Mouse (Mus musculus): Measurements from ENCODE around the gene St3gal2. TPM values are rescaled to one million over a fixed set of nuclear protein-coding genes. Genes with fewer than 3 reads are reported as not detected.
"Not testable (repeated sequence)": the region's sequence is repeated elsewhere in the genome, so short reads cannot be mapped to it uniquely, and the experiment has no call there.

Gene St3gal2
- total and polyA plus RNA-seq, 2 experiments from 2014 or later = 20.2 to 39.6 TPM

DNA sequence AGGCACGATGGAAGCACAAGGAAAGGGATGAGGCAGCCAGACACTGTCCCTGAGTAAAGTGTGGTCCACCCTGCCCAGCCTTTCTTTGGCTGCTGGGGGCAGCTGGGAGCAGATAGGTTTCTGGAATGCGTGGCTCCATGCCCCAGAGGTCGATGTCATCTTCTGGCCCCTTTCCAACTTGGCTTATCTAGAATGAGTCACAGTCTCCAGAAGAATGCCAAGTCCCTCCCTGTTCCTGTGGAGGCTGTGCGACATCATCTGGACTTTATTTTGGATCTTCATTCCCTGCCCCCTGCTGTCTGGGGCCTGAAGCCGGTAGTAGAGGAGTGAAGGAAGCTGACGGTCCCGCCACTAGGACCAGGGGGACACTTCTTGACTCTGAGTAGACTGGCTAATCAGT, 45.9 kb downstream of the St3gal2 start:
- Histone ChIP-seq H3K27ac (no peak overlapping the region), H3K4me3 (ENCODE audit: low read length) (no peak overlapping the region), H3K4me2 (ENCODE audit: low read depth, low read length) (no peak overlapping the region), H3K9me3 (ENCODE audit: low read length) (no peaks in the 10 kb centered on the region), H3K9ac (replicated peaks; ENCODE audit: low read length) (no peak overlapping the region), H3K27me3 (ENCODE audit: insufficient read depth, low read length) (no peaks in the 10 kb centered on the region), H3K36me3 (ENCODE audit: insufficient read depth, low read length) (peaks cover 5% of the 10 kb centered on the region; the same call in 1 of the 2 replicates), H3K4me1 (ENCODE audit: insufficient read depth, low read length) (no peaks in the 10 kb centered on the region)
- ATAC-seq (no peak), DNase-seq (ENCODE audit: low spot score) (peak; percentile 67)
- TF ChIP-seq CTCF (IDR thresholded peaks at IDR 0.05; ENCODE audit: low read depth) = no peak
- 45% methylated on average over 7 of the region's 7 CpGs for WGBS

DNA sequence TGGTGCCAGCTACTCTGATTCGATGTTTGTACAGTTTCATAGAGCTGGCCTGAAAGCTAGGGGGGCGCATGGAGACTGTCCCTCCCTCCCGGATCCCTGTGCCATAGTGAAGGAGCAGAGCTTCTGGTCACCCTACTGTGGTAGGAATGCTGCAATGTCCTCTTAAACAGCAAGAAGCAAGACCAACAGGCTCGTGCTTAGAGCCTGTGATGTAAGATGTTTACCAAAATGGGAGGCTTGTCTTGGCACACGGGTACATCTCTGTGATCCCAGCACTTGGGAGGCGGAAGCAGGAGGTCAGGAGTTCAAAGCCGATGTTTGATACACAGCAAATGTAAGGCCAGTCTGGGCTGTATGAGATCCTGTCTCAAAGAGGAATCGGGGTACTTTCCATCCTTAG, 46.9 kb downstream of the St3gal2 start:
- WGBS = 85% methylated on average over 8 of the region's 8 CpGs
- no peak overlapping the region for H3K27ac ChIP-seq
- TF ChIP-seq CTCF (IDR thresholded peaks at IDR 0.05; ENCODE audit: low read depth) = no peak
- H3K27me3 ChIP-seq (ENCODE audit: insufficient read depth, low read length) = no peaks in the 10 kb centered on the region
- no peak overlapping the region for H3K4me3 ChIP-seq (ENCODE audit: low read length)
- DNase-seq (ENCODE audit: low spot score) (no peak), ATAC-seq (no peak)
- H3K9me3 ChIP-seq (ENCODE audit: low read length) = no peaks in the 10 kb centered on the region
- peaks cover 5% of the 10 kb centered on the region; the same call in 1 of the 2 replicates for H3K36me3 ChIP-seq (ENCODE audit: insufficient read depth, low read length)
- no peaks in the 10 kb centered on the region for H3K4me1 ChIP-seq (ENCODE audit: insufficient read depth, low read length)
- H3K9ac ChIP-seq (replicated peaks; ENCODE audit: low read length) = no peak overlapping the region
- H3K4me2 ChIP-seq (ENCODE audit: low read depth, low read length) = no peak overlapping the region

DNA sequence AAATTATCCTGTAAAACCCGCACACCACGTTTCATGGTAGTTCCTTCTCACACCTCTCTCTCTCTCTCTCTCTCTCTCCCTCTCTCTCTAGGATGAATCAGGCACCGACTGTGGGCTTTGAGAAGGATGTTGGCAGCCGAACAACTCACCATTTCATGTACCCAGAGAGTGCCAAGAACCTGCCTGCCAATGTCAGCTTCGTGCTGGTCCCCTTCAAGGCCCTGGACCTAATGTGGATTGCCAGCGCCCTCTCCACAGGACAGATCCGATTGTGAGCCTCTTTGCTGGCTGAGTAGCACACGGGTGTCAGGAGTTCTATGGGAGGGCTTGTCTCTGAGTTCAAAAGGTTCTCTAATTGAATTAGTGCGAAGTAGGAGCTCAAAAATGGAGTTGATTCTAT, 47.6 kb downstream of the St3gal2 start:
- no peak for TF ChIP-seq CTCF (IDR thresholded peaks at IDR 0.05; ENCODE audit: low read depth)
- H3K36me3 ChIP-seq (ENCODE audit: insufficient read depth, low read length) = peaks cover 5% of the 10 kb centered on the region; the same call in 1 of the 2 replicates
- H3K9me3 ChIP-seq (ENCODE audit: low read length) = no peaks in the 10 kb centered on the region
- 61% methylated on average over 9 of the region's 9 CpGs for WGBS
- DNase-seq (ENCODE audit: low spot score) (peak; percentile 16), ATAC-seq (no peak)
- H3K27me3 ChIP-seq (ENCODE audit: insufficient read depth, low read length) = no peaks in the 10 kb centered on the region
- H3K4me2 ChIP-seq (ENCODE audit: low read depth, low read length) = no peak overlapping the region
- no peak overlapping the region for H3K9ac ChIP-seq (replicated peaks; ENCODE audit: low read length)
- no peak overlapping the region for H3K4me3 ChIP-seq (ENCODE audit: low read length)
- no peak overlapping the region for H3K27ac ChIP-seq
- H3K4me1 ChIP-seq (ENCODE audit: insufficient read depth, low read length) = no peaks in the 10 kb centered on the region

DNA sequence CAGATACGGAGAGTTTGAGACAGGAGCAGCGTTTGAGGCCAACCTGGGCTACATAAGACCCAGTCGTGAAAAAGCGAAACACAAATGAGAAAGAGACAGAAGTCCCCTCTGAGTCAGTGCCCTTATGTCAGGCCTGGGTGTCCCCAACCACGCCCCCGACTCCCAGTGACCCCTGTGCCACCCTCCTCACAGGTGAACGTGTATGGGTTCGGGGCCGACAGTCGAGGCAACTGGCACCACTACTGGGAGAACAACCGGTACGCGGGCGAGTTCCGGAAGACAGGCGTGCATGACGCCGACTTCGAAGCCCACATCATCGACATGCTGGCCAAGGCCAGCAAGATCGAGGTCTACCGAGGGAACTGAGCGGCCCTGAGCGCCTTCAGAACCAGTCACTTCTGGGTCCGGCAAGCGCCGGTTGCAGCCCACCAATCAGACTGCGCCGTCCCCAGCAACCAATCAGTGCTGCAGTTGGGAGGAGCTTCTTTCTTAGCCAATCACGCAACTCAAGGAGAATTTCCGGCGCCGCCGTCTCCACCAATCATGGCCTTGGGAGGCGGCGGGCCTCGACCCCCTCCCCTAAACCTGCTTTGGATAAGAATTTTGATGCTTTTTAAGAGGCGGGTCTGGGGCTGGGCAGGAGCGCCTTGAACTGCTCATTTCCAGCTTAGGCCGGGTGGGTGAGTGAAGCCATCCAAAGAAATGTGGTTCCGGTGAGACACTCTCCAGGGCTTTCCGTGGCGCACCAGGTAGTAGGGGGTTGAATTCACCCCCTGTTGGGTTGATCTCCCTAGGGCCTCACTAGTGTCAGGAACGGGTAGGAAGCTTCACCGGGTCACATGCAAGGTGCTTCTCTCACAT, 50.4 kb downstream of the St3gal2 start:
- peak overlapping the region; percentile 67 for H3K4me2 ChIP-seq (ENCODE audit: low read depth, low read length)
- H3K9me3 ChIP-seq (ENCODE audit: low read length) = no peaks in the 10 kb centered on the region
- no peaks in the 10 kb centered on the region; the same call in 1 of the 2 replicates for H3K36me3 ChIP-seq (ENCODE audit: insufficient read depth, low read length)
- peak overlapping the region; percentile 44 for H3K4me3 ChIP-seq (ENCODE audit: low read length)
- H3K27me3 ChIP-seq (ENCODE audit: insufficient read depth, low read length) = no peaks in the 10 kb centered on the region
- TF ChIP-seq CTCF (IDR thresholded peaks at IDR 0.05; ENCODE audit: low read depth) = no peak
- ATAC-seq = peak; percentile 98
- peak; percentile 97 for DNase-seq (ENCODE audit: low spot score)
- WGBS = 8% methylated on average over 45 of the region's 45 CpGs
- H3K9ac ChIP-seq (replicated peaks; ENCODE audit: low read length) = peak overlapping the region; percentile 47
- peak overlapping the region; percentile 52; the same call in 1 of the 2 replicates for H3K27ac ChIP-seq
- H3K4me1 ChIP-seq (ENCODE audit: insufficient read depth, low read length) = no peaks in the 10 kb centered on the region

DNA sequence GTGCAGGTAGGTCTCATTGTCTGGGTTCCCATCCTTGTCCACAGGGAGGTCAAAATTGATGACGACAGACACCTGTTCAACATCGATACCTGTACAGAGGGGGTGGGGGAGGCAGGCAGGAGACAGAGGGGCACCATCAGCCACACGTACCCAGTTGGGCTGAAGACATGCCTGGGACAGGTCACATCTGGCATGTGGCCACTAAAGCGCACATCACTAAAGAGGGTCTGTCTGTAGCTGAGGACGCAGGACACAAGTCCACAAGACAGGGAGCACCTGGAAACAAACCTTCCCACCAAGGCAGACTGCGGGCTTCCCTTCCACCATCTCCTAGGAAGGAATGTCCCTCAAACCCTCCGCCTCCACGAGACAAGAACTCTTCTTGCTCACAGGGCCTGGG, 56.8 kb downstream of the St3gal2 start:
- H3K4me2 ChIP-seq (ENCODE audit: low read depth, low read length); H3K4me1 ChIP-seq (ENCODE audit: insufficient read depth, low read length); H3K27me3 ChIP-seq (ENCODE audit: insufficient read depth, low read length); H3K9me3 ChIP-seq (ENCODE audit: low read length); H3K27ac ChIP-seq; H3K4me3 ChIP-seq (ENCODE audit: low read length); H3K9ac ChIP-seq (replicated peaks; ENCODE audit: low read length); DNase-seq (ENCODE audit: low spot score); ATAC-seq: not testable (repeated sequence)
- 96% methylated on average over 8 of the region's 8 CpGs for whole genome bisulfite sequencing
- H3K36me3 ChIP-seq (ENCODE audit: insufficient read depth, low read length) = peaks cover 16% of the 10 kb centered on the region

DNA sequence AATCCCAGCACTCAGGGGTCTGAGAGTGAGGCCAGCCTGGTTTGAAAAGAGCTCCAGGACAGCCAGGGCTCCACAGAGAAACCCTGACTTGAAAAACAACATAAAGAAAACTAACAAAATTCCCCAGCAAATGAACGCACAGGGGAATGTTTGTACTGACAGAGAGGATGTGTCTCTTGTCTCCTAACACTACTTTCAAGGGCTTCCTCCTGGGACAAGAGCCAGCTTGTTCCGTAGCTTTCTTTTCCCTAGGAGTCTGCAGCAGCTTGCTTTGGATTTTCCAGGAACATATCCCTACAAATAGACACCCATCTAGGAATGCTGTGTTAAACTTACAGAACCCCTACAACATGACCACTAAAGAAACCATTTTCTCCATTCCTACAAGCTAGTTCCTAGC, 58.3 kb downstream of the St3gal2 start:
- not testable (repeated sequence) for H3K9ac ChIP-seq (replicated peaks; ENCODE audit: low read length); H3K4me2 ChIP-seq (ENCODE audit: low read depth, low read length); H3K27me3 ChIP-seq (ENCODE audit: insufficient read depth, low read length); DNase-seq (ENCODE audit: low spot score); H3K27ac ChIP-seq; H3K4me1 ChIP-seq (ENCODE audit: insufficient read depth, low read length); ATAC-seq; H3K9me3 ChIP-seq (ENCODE audit: low read length); H3K4me3 ChIP-seq (ENCODE audit: low read length)
- WGBS = 88% methylated on average over 2 of the region's 2 CpGs
- peaks cover 23% of the 10 kb centered on the region for H3K36me3 ChIP-seq (ENCODE audit: insufficient read depth, low read length)

DNA sequence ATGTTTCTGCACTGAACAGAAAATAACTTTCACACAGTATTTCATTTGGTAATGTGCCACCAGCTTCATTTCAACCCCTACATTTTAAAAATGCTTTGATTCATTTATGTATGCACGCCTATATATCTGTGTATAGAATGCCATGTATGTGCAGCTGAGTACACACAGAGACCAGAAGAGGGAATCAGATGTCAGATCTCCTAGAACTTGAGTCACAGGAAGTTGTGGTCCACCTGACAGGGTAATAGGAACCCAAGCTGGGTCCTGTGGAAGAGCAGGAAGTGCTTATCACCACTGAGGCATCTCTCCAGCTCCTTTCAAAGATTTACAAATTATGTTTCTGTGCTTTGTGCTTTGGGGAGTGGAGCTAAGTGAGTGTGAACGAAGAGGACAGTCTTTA, 61.6 kb downstream of the St3gal2 start:
- Histone ChIP-seq H3K4me3 (ENCODE audit: low read length) (no peak overlapping the region), H3K4me2 (ENCODE audit: low read depth, low read length) (no peak overlapping the region), H3K9me3 (ENCODE audit: low read length) (no peaks in the 10 kb centered on the region), H3K36me3 (ENCODE audit: insufficient read depth, low read length) (peaks cover 47% of the 10 kb centered on the region), H3K9ac (replicated peaks; ENCODE audit: low read length) (no peak overlapping the region), H3K27me3 (ENCODE audit: insufficient read depth, low read length) (no peaks in the 10 kb centered on the region), H3K4me1 (ENCODE audit: insufficient read depth, low read length) (no peaks in the 10 kb centered on the region), H3K27ac (no peak overlapping the region)
- no peak for DNase-seq (ENCODE audit: low spot score)
- TF ChIP-seq CTCF (IDR thresholded peaks at IDR 0.05; ENCODE audit: low read depth) = no peak
- WGBS = 90% methylated on average over 2 of the region's 2 CpGs
- no peak for ATAC-seq
